Mouse (Mus musculus): ENCODE data around the gene Prdm12. TPM values are rescaled to one million over a fixed set of nuclear protein-coding genes. Genes with fewer than 3 reads are reported as not detected.

The Prdm12 gene
- polyA plus RNA-seq, 1 experiment from 2014 or later, result not detected

DNA sequence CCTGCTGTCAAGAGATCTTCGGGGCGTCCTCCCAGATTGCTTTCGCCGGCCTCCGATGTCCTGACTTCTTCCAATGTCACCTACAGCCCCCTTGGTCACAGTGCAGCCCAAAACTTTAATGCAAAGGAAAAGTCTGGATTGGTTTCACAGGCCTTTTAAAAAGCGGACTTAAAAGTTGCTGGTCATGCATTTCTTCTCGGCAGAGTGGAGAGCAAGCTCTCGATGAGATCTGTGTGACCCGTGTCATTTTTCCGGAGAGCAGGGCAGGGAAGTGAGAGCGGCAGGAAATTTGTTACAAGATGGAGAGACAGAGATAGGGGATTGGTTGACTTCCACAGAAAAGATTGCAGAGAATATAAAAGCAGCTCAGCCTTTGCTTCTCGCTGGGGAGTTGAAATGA, 49.2 kb downstream of the Prdm12 start:
- 0 out of 2 replicates have a peak, but pooled peaks cover 7% of the 10 kb centered on the region for H3K36me3 ChIP-seq (ENCODE audit: insufficient read depth)
- TF ChIP-seq CTCF (IDR thresholded peaks at IDR 0.05; ENCODE audit: low read depth), result no peak
- DNase-seq (peak; percentile 28), ATAC-seq (ENCODE audit: insufficient read depth) (no peak)
- no peaks in the 10 kb centered on the region for H3K27me3 ChIP-seq (ENCODE audit: insufficient read depth, low read length)
- peak overlapping the region; percentile 93; the same call in 1 of the 2 replicates for H3K27ac ChIP-seq (ENCODE audit: low read depth)
- H3K9me3 ChIP-seq (ENCODE audit: low read depth, low read length), result no peaks in the 10 kb centered on the region
- 0 out of 2 replicates have a peak, but pooled peaks cover 3% of the 10 kb centered on the region for H3K4me1 ChIP-seq (ENCODE audit: insufficient read depth)
- peak overlapping the region; percentile 82 for H3K4me2 ChIP-seq
- WGBS, result under 1% methylated on average over 12 of the region's 12 CpGs
- peak overlapping the region; percentile 73 for H3K9ac ChIP-seq
- peak overlapping the region; percentile 98 for H3K4me3 ChIP-seq (ENCODE audit: low read depth, low read length)

DNA sequence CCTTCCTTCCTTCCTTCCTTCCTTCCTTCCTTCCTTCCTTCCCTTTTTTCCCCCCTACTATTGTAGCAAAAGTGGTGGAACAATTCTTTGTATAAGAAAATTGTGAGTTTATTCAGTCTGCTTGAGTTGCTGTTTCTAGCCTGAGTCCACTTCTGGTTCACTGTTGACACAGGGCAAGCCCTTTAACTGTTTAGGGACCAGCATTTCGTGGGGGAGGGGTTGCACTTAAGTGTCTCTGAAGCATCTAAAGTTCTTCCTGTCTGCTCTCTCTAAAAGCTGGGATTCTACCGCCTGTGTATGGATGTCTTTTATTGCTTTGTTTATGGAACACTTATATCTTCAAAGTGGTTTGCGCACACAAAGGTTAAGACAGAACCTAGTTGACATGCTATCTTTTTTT, 50.2 kb downstream of the Prdm12 start:
- H3K4me3 ChIP-seq (ENCODE audit: low read depth, low read length), result peak overlapping the region; percentile 98
- 0 out of 2 replicates have a peak, but pooled peaks cover 7% of the 10 kb centered on the region for H3K36me3 ChIP-seq (ENCODE audit: insufficient read depth)
- no peaks in the 10 kb centered on the region for H3K27me3 ChIP-seq (ENCODE audit: insufficient read depth, low read length)
- 31% methylated on average over 3 of the region's 3 CpGs for whole genome bisulfite sequencing
- no peak for TF ChIP-seq CTCF (IDR thresholded peaks at IDR 0.05; ENCODE audit: low read depth)
- no peak overlapping the region for H3K27ac ChIP-seq (ENCODE audit: low read depth)
- peak overlapping the region; percentile 82 for H3K4me2 ChIP-seq
- DNase-seq (peak; percentile 46), ATAC-seq (ENCODE audit: insufficient read depth) (no peak)
- H3K9ac ChIP-seq, result peak overlapping the region; percentile 14; the same call in 1 of the 2 replicates
- 0 out of 2 replicates have a peak, but pooled peaks cover 3% of the 10 kb centered on the region for H3K4me1 ChIP-seq (ENCODE audit: insufficient read depth)
- H3K9me3 ChIP-seq (ENCODE audit: low read depth, low read length), result no peaks in the 10 kb centered on the region

- H3K4me2 ChIP-seq, result no peak overlapping the region
- TF ChIP-seq CTCF (IDR thresholded peaks at IDR 0.05; ENCODE audit: low read depth), result peak; percentile 42
- H3K4me3 ChIP-seq (ENCODE audit: low read depth, low read length), result no peak overlapping the region
- peak; percentile 35 for DNase-seq
- H3K9ac ChIP-seq, result no peak overlapping the region
- H3K27me3 ChIP-seq (ENCODE audit: insufficient read depth, low read length), result no peaks in the 10 kb centered on the region
- H3K9me3 ChIP-seq (ENCODE audit: low read depth, low read length), result no peaks in the 10 kb centered on the region
- H3K36me3 ChIP-seq (ENCODE audit: insufficient read depth), result peaks cover 18% of the 10 kb centered on the region; the same call in 1 of the 2 replicates
- no peak overlapping the region for H3K27ac ChIP-seq (ENCODE audit: low read depth)
- no peak for ATAC-seq (ENCODE audit: insufficient read depth)
- H3K4me1 ChIP-seq (ENCODE audit: insufficient read depth), result no peaks in the 10 kb centered on the region
Observed at GRCm38 (mm10) chr2:31698209-31698608, 58.4 kb downstream of the Prdm12 start.

GRCm38 (mm10) chr2:31700545-31701446, 61.0 kb downstream of the Prdm12 start:
- H3K9ac ChIP-seq, result no peak overlapping the region
- H3K4me3 ChIP-seq (ENCODE audit: low read depth, low read length), result no peak overlapping the region
- H3K4me1 ChIP-seq (ENCODE audit: insufficient read depth), result no peaks in the 10 kb centered on the region
- WGBS, result 50% methylated on average over 7 of the region's 7 CpGs
- H3K4me2 ChIP-seq, result no peak overlapping the region
- ATAC-seq (ENCODE audit: insufficient read depth) (no peak), DNase-seq (peak; percentile 37)
- TF ChIP-seq CTCF (IDR thresholded peaks at IDR 0.05; ENCODE audit: low read depth), result 0 out of 2 replicates have a peak, but pooled peaks have one; percentile 18
- no peaks in the 10 kb centered on the region for H3K9me3 ChIP-seq (ENCODE audit: low read depth, low read length)
- H3K36me3 ChIP-seq (ENCODE audit: insufficient read depth), result peaks cover 16% of the 10 kb centered on the region; the same call in 1 of the 2 replicates
- no peaks in the 10 kb centered on the region for H3K27me3 ChIP-seq (ENCODE audit: insufficient read depth, low read length)
- H3K27ac ChIP-seq (ENCODE audit: low read depth), result no peak overlapping the region

- Histone ChIP-seq H3K9me3 (ENCODE audit: low read depth, low read length) (no peaks in the 10 kb centered on the region), H3K4me1 (ENCODE audit: insufficient read depth) (no peaks in the 10 kb centered on the region), H3K4me2 (no peak overlapping the region), H3K9ac (no peak overlapping the region), H3K27me3 (ENCODE audit: insufficient read depth, low read length) (no peaks in the 10 kb centered on the region), H3K27ac (ENCODE audit: low read depth) (no peak overlapping the region), H3K36me3 (ENCODE audit: insufficient read depth) (0 out of 2 replicates have a peak, but pooled peaks cover 9% of the 10 kb centered on the region), H3K4me3 (ENCODE audit: low read depth, low read length) (no peak overlapping the region)
- DNase-seq (no peak), ATAC-seq (ENCODE audit: insufficient read depth) (no peak)
- no peak for TF ChIP-seq CTCF (IDR thresholded peaks at IDR 0.05; ENCODE audit: low read depth)
Observed at GRCm38 (mm10) chr2:31703226-31703625, 63.4 kb downstream of the Prdm12 start.

Small RNA genes lying within 50 kb of the gene (microRNA-seq; reads per million reads assigned to microRNA genes)
- gene Mir6998 (ENCODE audit: borderline number of aligned reads), result 1.7 reads per million

Other genes starting within 250 kb of the Prdm12 start
- 9.1 and 9.5 TPM in 2 replicates for gene Ass1, start 169.8 kb upstream of the Prdm12 start, polyA plus RNA-seq (2014; fragmentation: Nextera tagmentation; extraction: Ambion mirVana)
- gene Fubp3, start 67.4 kb upstream of the Prdm12 start, polyA plus RNA-seq (2014; fragmentation: Nextera tagmentation; extraction: Ambion mirVana), result 86.2 and 89.5 TPM in 2 replicates
- 65.5 and 70.4 TPM in 2 replicates for gene Exosc2, start 30.7 kb downstream of the Prdm12 start, polyA plus RNA-seq (2014; fragmentation: Nextera tagmentation; extraction: Ambion mirVana)
- gene Abl1, start 48.3 kb downstream of the Prdm12 start, polyA plus RNA-seq (2014; fragmentation: Nextera tagmentation; extraction: Ambion mirVana), result 52.6 and 54.4 TPM in 2 replicates
- 0.12 TPM in 1 of 2 replicates, not detected in the other for gene Qrfp, start 170.5 kb downstream of the Prdm12 start, polyA plus RNA-seq (2014; fragmentation: Nextera tagmentation; extraction: Ambion mirVana)
- gene Fibcd1, start 206.0 kb downstream of the Prdm12 start, polyA plus RNA-seq (2014; fragmentation: Nextera tagmentation; extraction: Ambion mirVana), result 0.07 TPM in 1 of 2 replicates, not detected in the other
- 0.80 and 0.87 TPM in 2 replicates for gene Lamc3, start 247.3 kb downstream of the Prdm12 start, polyA plus RNA-seq (2014; fragmentation: Nextera tagmentation; extraction: Ambion mirVana)

Data from lung, embryonic 14.5 days (tissue).